Mouse (Mus musculus) testis, adult 2 months (tissue): Measurements from ENCODE around the gene Ngrn.

ENCODE experiments used
- CTCF ChIP-seq: fragments of 200-500 bp; IDR thresholded peaks from 2 replicates; pipeline ENCODE4 v1.5.1; 2012; ENCODE audit warnings: low read depth, mild to moderate bottlenecking, inconsistent platforms, low read length, moderate library complexity; ENCODE audit not compliant: control insufficient read depth, insufficient read depth, insufficient replicate concordance
- POLR2A ChIP-seq: fragments of 200-500 bp; IDR thresholded peaks from 2 replicates; pipeline ENCODE4 v1.6.1; 2012; ENCODE audit warnings: low read depth, mild to moderate bottlenecking, inconsistent platforms, low read length, moderate library complexity; ENCODE audit not compliant: control insufficient read depth

DNA sequence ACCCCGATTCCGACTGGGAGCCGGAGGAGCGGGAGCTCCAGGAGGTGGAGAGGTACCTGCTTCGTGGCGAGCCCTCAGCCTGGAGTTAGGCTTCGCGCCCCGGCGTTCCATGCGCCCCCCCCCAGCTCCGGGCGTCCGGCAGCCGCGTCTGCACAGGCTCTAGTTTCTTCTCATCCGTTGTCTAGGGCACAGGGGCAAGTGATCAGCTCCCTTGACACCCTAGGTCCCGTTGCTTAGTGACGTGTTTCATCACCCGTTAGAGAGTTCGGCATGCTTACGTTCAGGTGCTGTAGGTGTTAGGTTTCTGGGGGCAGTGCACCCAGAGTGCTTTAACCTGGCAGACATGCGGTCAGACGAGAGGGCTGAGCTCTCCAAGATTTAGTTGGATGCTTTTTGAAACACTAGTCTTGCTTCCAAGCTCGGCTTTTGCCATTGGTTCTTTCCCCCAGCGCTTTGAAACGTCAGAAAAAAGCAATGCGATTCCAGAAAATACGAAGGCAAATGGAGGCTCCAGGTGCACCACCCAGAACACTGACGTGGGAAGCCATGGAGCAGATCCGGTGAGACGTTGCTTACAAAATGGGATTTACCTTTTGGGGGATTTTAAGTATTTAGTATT is 466 bp downstream of the Ngrn start:
- TF ChIP-seq CTCF (no peak), POLR2A (no peak)
